Mouse (Mus musculus) liver, embryonic 14.5 days (tissue): ENCODE measurements around the gene Fbln2. TPM values are rescaled to one million over a fixed set of nuclear protein-coding genes. Genes with fewer than 3 reads are reported as not detected.

Source experiments
- ATAC-seq: fragments of 200-750 bp; cut with Nextera tagmentation; 2 replicates; pipeline ENCODE4 v1.8.0; 2017; ENCODE audit warnings: moderate number of reproducible peaks, mild to moderate bottlenecking, moderate library complexity; ENCODE audit not compliant: insufficient read depth
- DNase-seq, 3 experiments: peaks; one replicate each; pipeline ENCODE4 v3.0.0-alpha.2; 2012 to 2013; ENCODE audit warnings: low read depth in 3 of 3, low spot score in 3 of 3
- H3K27ac ChIP-seq: fragments of 300-500 bp; sonication (generic); 2 replicates; pipeline ENCODE4 v1.5.1; 2014; ENCODE audit warnings: moderate library complexity, mild to moderate bottlenecking, control low read depth, inconsistent platforms
- H3K27me3 ChIP-seq: fragments of 300-500 bp; sonication (generic); 2 replicates; pipeline ENCODE4 v1.6.1; 2014; ENCODE audit warnings: mild to moderate bottlenecking, low read length, moderate library complexity; ENCODE audit not compliant: control insufficient read depth, insufficient read depth
- H3K36me3 ChIP-seq: fragments of 300-500 bp; sonication (generic); replicated peaks from 2 replicates; pipeline ENCODE4 v1.6.1; 2014; ENCODE audit warnings: low read depth; ENCODE audit not compliant: control insufficient read depth, insufficient read depth
- H3K4me1 ChIP-seq, 2 experiments: fragments of 200-500 bp in 1 of 2; fragments of 300-500 bp in 1 of 2; sonication (generic) in 1 of 2; replicated peaks; 2 replicates each; pipeline ENCODE4 v1.6.1; 2012 to 2014; ENCODE audit warnings: antibody characterized with exemption in 1 of 2, inconsistent platforms in 1 of 2, low read length in 1 of 2; ENCODE audit not compliant: control insufficient read depth in 2 of 2, insufficient read depth in 2 of 2
- H3K4me2 ChIP-seq: fragments of 300-500 bp; sonication (generic); 2 replicates; pipeline ENCODE4 v1.6.1; 2014; ENCODE audit warnings: low read depth, mild to moderate bottlenecking, control low read depth, moderate library complexity
- H3K4me3 ChIP-seq, 2 experiments: fragments of 200-500 bp in 1 of 2; fragments of 300-500 bp in 1 of 2; sonication (generic) in 1 of 2; 2 replicates each; pipeline ENCODE4 v1.5.1; 2012 to 2014; ENCODE audit warnings: low read depth in 2 of 2, low read length in 2 of 2, mild to moderate bottlenecking in 2 of 2, control low read depth in 1 of 2, inconsistent platforms in 1 of 2, moderate library complexity in 1 of 2; ENCODE audit not compliant: insufficient read depth in 1 of 2
- H3K9ac ChIP-seq: fragments of 300-500 bp; sonication (generic); replicated peaks from 2 replicates; pipeline ENCODE4 v1.6.1; 2014; ENCODE audit warnings: mild to moderate bottlenecking, control low read depth, moderate library complexity
- H3K9me3 ChIP-seq: fragments of 300-500 bp; sonication (generic); 2 replicates; pipeline ENCODE4 v1.6.1; 2016; ENCODE audit warnings: low read length, mixed read lengths; ENCODE audit not compliant: control insufficient read depth
- CTCF ChIP-seq: IDR thresholded peaks from 2 replicates; pipeline ENCODE4 v1.5.1; 2016; ENCODE audit warnings: antibody characterized with exemption, low read depth, control low read depth
- EP300 ChIP-seq: IDR thresholded peaks from 2 replicates; pipeline ENCODE4 v1.6.1; 2016; ENCODE audit warnings: antibody characterized with exemption, low read depth
- WGBS: fragments of 180-500 bp; shearing (Covaris S2); extraction: QIAGEN DNeasy Blood & Tissue Kit; methylation state at CpG from one replicate; pipeline ENCODE4 v1.1.7; 2014; ENCODE audit not compliant: insufficient replicate concordance; 5-methylcytosine and 5-hydroxymethylcytosine counted together
- polyA plus RNA-seq, 2 experiments: library from polyadenylated mRNA; depleted of rRNA in 1 of 2; stranded (reverse) in 1 of 2; unstranded in 1 of 2; fragments of >200 nt; fragmentation: Nextera tagmentation in 1 of 2; extraction: Ambion mirVana in 1 of 2; gene quantifications; 2 replicates each; pipeline versions ENCODE4 v1.2.1 to v1.2.3; 2012 to 2014

Gene Fbln2
- polyA plus RNA-seq, 2 experiments, result 4.3 to 5.1 TPM

- H3K9ac ChIP-seq, result no peak overlapping the region
- no peak for ATAC-seq
- H3K27ac ChIP-seq, result no peak overlapping the region
- WGBS, result 53% methylated on average over 8 of the region's 8 CpGs
- H3K36me3 ChIP-seq, result no peaks in the 10 kb centered on the region
- no peak overlapping the region for H3K4me2 ChIP-seq
- H3K4me1 ChIP-seq, result no peaks in the 10 kb centered on the region
- DNase-seq, result no peak
- no peak for TF ChIP-seq EP300
- TF ChIP-seq CTCF, result no peak
- H3K4me3 ChIP-seq, result no peak overlapping the region
- H3K9me3 ChIP-seq, result no peaks in the 10 kb centered on the region
- no peaks in the 10 kb centered on the region for H3K27me3 ChIP-seq
Measured at GRCm38 (mm10) chr6:91200429-91201188, 11.6 kb upstream of the Fbln2 start.

GRCm38 (mm10) chr6:91201881-91202341 is 10.3 kb upstream of the Fbln2 start:
- DNase-seq (no peak), ATAC-seq (no peak)
- TF ChIP-seq CTCF, result no peak
- TF ChIP-seq EP300, result no peak
- 53% methylated on average over 8 of the region's 8 CpGs for WGBS
- Histone ChIP-seq H3K27ac (no peak overlapping the region), H3K4me1 (no peaks in the 10 kb centered on the region), H3K9me3 (no peaks in the 10 kb centered on the region), H3K27me3 (no peaks in the 10 kb centered on the region), H3K4me2 (no peak overlapping the region), H3K4me3 (no peak overlapping the region), H3K36me3 (no peaks in the 10 kb centered on the region), H3K9ac (no peak overlapping the region)

- WGBS, result 47% methylated on average over 4 of the region's 4 CpGs
- ATAC-seq (no peak), DNase-seq (no peak)
- no peaks in the 10 kb centered on the region for H3K9me3 ChIP-seq
- H3K4me2 ChIP-seq, result no peak overlapping the region
- TF ChIP-seq EP300, result no peak
- no peak for TF ChIP-seq CTCF
- no peak overlapping the region for H3K9ac ChIP-seq
- H3K36me3 ChIP-seq, result no peaks in the 10 kb centered on the region
- H3K27me3 ChIP-seq, result no peaks in the 10 kb centered on the region
- no peak overlapping the region for H3K4me3 ChIP-seq
- H3K4me1 ChIP-seq, result no peaks in the 10 kb centered on the region
- H3K27ac ChIP-seq, result no peak overlapping the region
Measured at GRCm38 (mm10) chr6:91202571-91202970, 9.7 kb upstream of the Fbln2 start.

- H3K9me3 ChIP-seq, result no peaks in the 10 kb centered on the region
- no peak for ATAC-seq
- TF ChIP-seq EP300 (no peak), CTCF (no peak)
- no peak overlapping the region for H3K4me3 ChIP-seq
- 57% methylated on average over 3 of the region's 3 CpGs for WGBS
- H3K9ac ChIP-seq, result no peak overlapping the region
- no peak for DNase-seq
- H3K27ac ChIP-seq, result no peak overlapping the region
- no peaks in the 10 kb centered on the region for H3K36me3 ChIP-seq
- H3K27me3 ChIP-seq, result no peaks in the 10 kb centered on the region; the same call in 1 of the 2 replicates
- no peaks in the 10 kb centered on the region for H3K4me1 ChIP-seq
- H3K4me2 ChIP-seq, result no peak overlapping the region
Measured at GRCm38 (mm10) chr6:91205346-91205745, 6.9 kb upstream of the Fbln2 start.

- Histone ChIP-seq H3K27me3 (peaks cover 2% of the 10 kb centered on the region; the same call in 1 of the 2 replicates), H3K36me3 (no peaks in the 10 kb centered on the region), H3K4me2 (no peak overlapping the region), H3K27ac (no peak overlapping the region), H3K4me1 (no peaks in the 10 kb centered on the region), H3K4me3 (no peak overlapping the region), H3K9me3 (no peaks in the 10 kb centered on the region), H3K9ac (no peak overlapping the region)
- 52% methylated on average over 5 of the region's 5 CpGs for WGBS
- DNase-seq (no peak), ATAC-seq (no peak)
- TF ChIP-seq EP300 (no peak), CTCF (no peak)
Measured at GRCm38 (mm10) chr6:91205791-91206190, 6.5 kb upstream of the Fbln2 start.
